Mouse (Mus musculus) stomach, postnatal 0 days (tissue): Measurements from ENCODE around the gene AU018091. TPM values are rescaled to one million over a fixed set of nuclear protein-coding genes. Genes with fewer than 3 reads are reported as not detected.
"Not testable (repeated sequence)": the region's sequence is repeated elsewhere in the genome, so short reads cannot be mapped to it uniquely, and the experiment has no call there.

Experiments used
- ATAC-seq: fragments of 200-750 bp; cut with Nextera tagmentation; 2 replicates; pipeline ENCODE4 v1.8.0; 2017; ENCODE audit not compliant: low FRiP score, low TSS enrichment
- DNase-seq: peaks from one replicate; pipeline ENCODE4 v3.0.0-alpha.2; 2016; ENCODE audit warnings: low spot score
- H3K27ac ChIP-seq: fragments of 300-500 bp; sonication (generic); replicated peaks from 2 replicates; pipeline ENCODE4 v1.5.1; 2014; ENCODE audit warnings: mild to moderate bottlenecking, control low read depth
- H3K27me3 ChIP-seq: fragments of 300-500 bp; sonication (generic); 2 replicates; pipeline ENCODE4 v1.6.1; 2014; ENCODE audit warnings: low read length; ENCODE audit not compliant: control insufficient read depth, insufficient read depth
- H3K36me3 ChIP-seq: fragments of 300-500 bp; sonication (generic); 2 replicates; pipeline ENCODE4 v1.6.1; 2014; ENCODE audit warnings: low read length, mixed read lengths; ENCODE audit not compliant: control insufficient read depth, insufficient read depth
- H3K4me1 ChIP-seq: fragments of 300-500 bp; sonication (generic); replicated peaks from 2 replicates; pipeline ENCODE4 v1.6.1; 2014; ENCODE audit warnings: antibody characterized with exemption; ENCODE audit not compliant: control insufficient read depth, insufficient read depth
- H3K4me2 ChIP-seq: fragments of 300-500 bp; sonication (generic); replicated peaks from 2 replicates; pipeline ENCODE4 v1.6.1; 2014; ENCODE audit warnings: low read depth, mild to moderate bottlenecking, control low read depth, moderate library complexity
- H3K4me3 ChIP-seq: fragments of 300-500 bp; sonication (generic); 2 replicates; pipeline ENCODE4 v1.5.1; 2014; ENCODE audit warnings: low read depth, low read length, control low read depth
- H3K9ac ChIP-seq: fragments of 300-500 bp; sonication (generic); 2 replicates; pipeline ENCODE4 v1.6.1; 2014; ENCODE audit warnings: mild to moderate bottlenecking, low read length, control low read depth, mixed read lengths
- H3K9me3 ChIP-seq: fragments of 300-500 bp; sonication (generic); 2 replicates; pipeline ENCODE4 v1.6.1; 2016; ENCODE audit warnings: low read length; ENCODE audit not compliant: control insufficient read depth
- CTCF ChIP-seq: IDR thresholded peaks from 2 replicates; pipeline ENCODE4 v1.5.1; 2016; ENCODE audit warnings: antibody characterized with exemption, low read depth, mild to moderate bottlenecking, moderate library complexity
- EP300 ChIP-seq: optimal IDR thresholded peaks from 2 replicates; pipeline ENCODE3; 2016; ENCODE audit warnings: antibody characterized with exemption
- WGBS: fragments of 180-500 bp; shearing (Covaris S2); extraction: QIAGEN DNeasy Blood & Tissue Kit; methylation state at CpG from one replicate; pipeline ENCODE4 v1.1.7; 2014; 5-methylcytosine and 5-hydroxymethylcytosine counted together
- polyA plus RNA-seq: library from polyadenylated mRNA; unstranded; fragments of >200 nt; fragmentation: Nextera tagmentation; extraction: Ambion mirVana; gene quantifications from 2 replicates; pipeline ENCODE4 v1.2.1, GENCODE M21; 2015

Gene AU018091
- polyA plus RNA-seq, 1 experiment from 2014 or later: 0.18 TPM

- no peak overlapping the region for H3K27ac ChIP-seq
- H3K9me3 ChIP-seq: no peaks in the 10 kb centered on the region
- no peaks in the 10 kb centered on the region for H3K36me3 ChIP-seq
- H3K27me3 ChIP-seq: no peaks in the 10 kb centered on the region
- DNase-seq: no peak
- no peak for ATAC-seq
- no peak overlapping the region for H3K4me3 ChIP-seq
- TF ChIP-seq EP300: no peak
- 63% methylated on average over 1 of the region's 1 CpGs for WGBS
- no peaks in the 10 kb centered on the region for H3K4me1 ChIP-seq
- no peak overlapping the region for H3K4me2 ChIP-seq
- no peak overlapping the region for H3K9ac ChIP-seq
Observed at GRCm38 (mm10) chr7:3150376-3150775, 18.6 kb downstream of the AU018091 start.

- ATAC-seq: no peak
- Histone ChIP-seq H3K4me2 (no peak overlapping the region), H3K27ac (no peak overlapping the region), H3K4me3 (no peak overlapping the region), H3K36me3 (no peaks in the 10 kb centered on the region), H3K4me1 (no peaks in the 10 kb centered on the region), H3K9ac (no peak overlapping the region), H3K27me3 (no peaks in the 10 kb centered on the region), H3K9me3 (no peaks in the 10 kb centered on the region)
- TF ChIP-seq EP300 (no peak), CTCF (no peak)
- DNase-seq: no peak
Observed at GRCm38 (mm10) chr7:3146072-3146471, 22.9 kb downstream of the AU018091 start.

GRCm38 (mm10) chr7:3143329-3143728, 25.7 kb downstream of the AU018091 start:
- WGBS: 18% methylated on average over 1 of the region's 1 CpGs
- H3K27ac ChIP-seq: no peak overlapping the region
- no peaks in the 10 kb centered on the region for H3K9me3 ChIP-seq
- H3K36me3 ChIP-seq: no peaks in the 10 kb centered on the region
- H3K4me2 ChIP-seq: no peak overlapping the region
- H3K4me1 ChIP-seq: no peaks in the 10 kb centered on the region
- no peak for DNase-seq
- no peak for TF ChIP-seq EP300
- TF ChIP-seq CTCF: peak; percentile 29
- ATAC-seq: no peak
- H3K9ac ChIP-seq: no peak overlapping the region
- H3K4me3 ChIP-seq: no peak overlapping the region
- no peaks in the 10 kb centered on the region for H3K27me3 ChIP-seq

- no peaks in the 10 kb centered on the region for H3K27me3 ChIP-seq
- H3K27ac ChIP-seq: no peak overlapping the region
- no peaks in the 10 kb centered on the region for H3K36me3 ChIP-seq
- H3K4me2 ChIP-seq: no peak overlapping the region
- no peak overlapping the region for H3K9ac ChIP-seq
- TF ChIP-seq EP300 (no peak), CTCF (no peak)
- ATAC-seq (no peak), DNase-seq (no peak)
- WGBS: 72% methylated on average over 4 of the region's 4 CpGs
- no peak overlapping the region for H3K4me3 ChIP-seq
- H3K4me1 ChIP-seq: no peaks in the 10 kb centered on the region
- H3K9me3 ChIP-seq: no peaks in the 10 kb centered on the region
Observed at GRCm38 (mm10) chr7:3135606-3136005, 33.4 kb downstream of the AU018091 start.

GRCm38 (mm10) chr7:3134654-3135053, 34.3 kb downstream of the AU018091 start:
- Histone ChIP-seq H3K4me1 (no peaks in the 10 kb centered on the region), H3K27me3 (no peaks in the 10 kb centered on the region), H3K27ac (no peak overlapping the region), H3K9me3 (no peaks in the 10 kb centered on the region), H3K4me3 (no peak overlapping the region), H3K36me3 (no peaks in the 10 kb centered on the region), H3K9ac (no peak overlapping the region), H3K4me2 (no peak overlapping the region)
- no peak for TF ChIP-seq CTCF
- no peak for DNase-seq
- WGBS: 65% methylated on average over 1 of the region's 1 CpGs
- no peak for ATAC-seq

- no peak for DNase-seq
- H3K9ac ChIP-seq: no peak overlapping the region
- H3K27ac ChIP-seq: no peak overlapping the region
- no peak for ATAC-seq
- no peak overlapping the region for H3K4me3 ChIP-seq
- no peaks in the 10 kb centered on the region for H3K4me1 ChIP-seq
- 43% methylated on average over 1 of the region's 1 CpGs for WGBS
- H3K27me3 ChIP-seq: no peaks in the 10 kb centered on the region
- no peak for TF ChIP-seq CTCF
- no peaks in the 10 kb centered on the region for H3K36me3 ChIP-seq
- no peaks in the 10 kb centered on the region for H3K9me3 ChIP-seq
- H3K4me2 ChIP-seq: no peak overlapping the region
Observed at GRCm38 (mm10) chr7:3130342-3130741, 38.7 kb downstream of the AU018091 start.

GRCm38 (mm10) chr7:3128564-3128963, 40.4 kb downstream of the AU018091 start:
- H3K9me3 ChIP-seq, H3K27me3 ChIP-seq, H3K4me2 ChIP-seq, H3K4me1 ChIP-seq, DNase-seq, H3K9ac ChIP-seq, H3K36me3 ChIP-seq, ATAC-seq, H3K27ac ChIP-seq, H3K4me3 ChIP-seq: not testable (repeated sequence)

- H3K36me3 ChIP-seq, DNase-seq, H3K27me3 ChIP-seq, H3K9me3 ChIP-seq, H3K27ac ChIP-seq, H3K4me1 ChIP-seq, H3K4me3 ChIP-seq, H3K9ac ChIP-seq, H3K4me2 ChIP-seq: not testable (repeated sequence)
- ATAC-seq: peak; percentile 59; the same call in 1 of the 2 replicates
- no CpG with 5 or more reads among the region's 6 CpGs for WGBS
Observed at GRCm38 (mm10) chr7:3111193-3111592, 57.8 kb downstream of the AU018091 start.
